Mouse (Mus musculus): ENCODE measurements around the gene Rlbp1.
A peak's percentile ranks its signal among the peaks of the same experiment; 100 is the strongest.

Rlbp1 gene

DNA sequence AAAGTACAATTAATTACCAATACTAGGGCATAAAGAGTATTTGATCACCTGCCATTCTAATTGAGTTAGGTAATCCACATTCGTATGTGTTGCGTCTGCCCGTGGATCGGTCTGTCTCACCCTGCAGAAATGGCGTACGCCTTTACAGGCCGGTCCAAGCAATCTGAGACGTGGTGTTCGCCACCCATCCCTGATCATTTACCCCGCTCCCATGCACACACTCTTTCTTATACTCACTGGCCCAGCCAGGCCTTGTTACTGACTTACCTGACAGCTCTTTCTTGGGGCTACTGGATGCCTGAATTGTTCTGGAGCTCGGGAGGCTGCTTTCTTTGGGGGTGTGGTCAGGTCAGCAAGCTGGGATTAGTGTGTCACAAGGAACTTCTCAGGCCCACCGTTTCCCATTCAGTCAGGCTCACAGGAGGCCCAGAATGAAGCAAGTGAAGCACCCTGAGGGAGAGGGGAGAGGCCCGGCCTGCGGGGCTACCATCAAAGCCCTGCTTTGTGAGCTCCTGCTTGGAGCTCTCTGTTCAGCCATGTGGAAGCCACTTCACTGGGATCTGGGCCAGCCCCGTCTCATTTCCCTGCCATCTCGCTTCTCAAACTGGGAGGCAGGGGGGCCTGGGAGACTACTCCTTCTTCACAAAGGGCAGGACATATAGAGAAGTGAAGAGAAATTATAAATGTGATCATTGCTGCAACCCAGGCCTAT is at the start of gene Rlbp1:
Gene Rlbp1, minus strand, starts transcription at position 627 of the 712 bp plus-strand sequence.
- DNase-seq = peak; percentile 24

DNA sequence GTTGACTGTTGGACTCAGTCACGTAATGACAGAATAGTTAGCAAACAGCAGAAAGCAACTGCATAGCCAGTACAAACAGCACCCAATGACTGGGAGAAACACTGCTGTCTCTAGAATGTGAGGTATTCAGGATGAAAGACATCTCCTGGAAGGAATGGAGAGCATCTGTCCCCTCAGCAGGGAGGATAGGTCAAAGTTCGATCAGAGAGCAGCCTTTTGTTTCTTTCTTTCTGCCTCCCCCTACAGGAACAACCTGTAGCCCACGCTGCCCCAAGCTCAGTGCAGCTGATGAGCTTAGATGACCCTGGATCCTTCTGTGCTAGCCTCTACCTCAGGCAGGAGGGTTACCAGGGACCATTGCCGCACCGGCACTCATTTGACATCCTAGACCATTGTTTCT is 41.4 kb upstream of the Rlbp1 start:
- DNase-seq = no peak

DNA sequence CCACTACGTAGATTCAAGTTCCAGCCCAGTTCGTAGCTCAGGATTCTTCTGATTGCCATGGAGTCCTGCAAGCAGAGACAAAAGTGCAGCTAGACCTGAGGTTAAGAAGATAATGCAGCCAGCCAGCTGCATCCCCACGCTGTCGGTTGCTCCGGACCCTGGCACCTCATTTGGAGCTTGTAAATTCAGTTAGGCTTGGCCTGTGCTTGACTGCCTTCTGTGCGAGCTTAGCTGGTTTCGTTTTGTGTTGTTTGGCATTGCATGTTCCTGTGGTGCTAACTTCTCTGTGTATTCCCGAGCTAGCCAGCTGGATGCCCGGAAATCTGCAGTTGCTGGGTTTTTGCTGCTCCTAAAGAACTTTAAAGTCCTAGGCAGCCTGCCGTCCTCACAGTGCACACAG is 39.0 kb upstream of the Rlbp1 start:
- no peak for DNase-seq

DNA sequence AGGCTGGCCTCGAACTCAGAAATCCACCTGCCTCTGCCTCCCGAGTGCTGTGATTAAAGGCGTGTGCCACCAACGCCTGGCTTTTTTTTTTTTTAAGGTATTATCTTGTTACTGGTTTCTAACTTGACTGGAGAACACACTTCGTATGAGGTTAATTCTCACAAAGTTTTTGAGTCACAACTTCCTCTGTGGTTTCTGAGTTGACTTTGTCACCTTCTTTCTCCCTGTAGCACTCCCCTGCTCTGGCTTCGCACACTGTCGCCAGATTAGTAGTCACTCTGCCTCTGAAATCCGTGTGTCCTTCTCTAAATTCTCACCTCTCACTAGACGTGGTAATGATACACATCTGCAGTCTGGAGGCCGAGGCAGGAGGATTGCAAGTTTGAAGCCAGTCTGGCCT is 36.0 kb upstream of the Rlbp1 start:
- DNase-seq = no peak

DNA sequence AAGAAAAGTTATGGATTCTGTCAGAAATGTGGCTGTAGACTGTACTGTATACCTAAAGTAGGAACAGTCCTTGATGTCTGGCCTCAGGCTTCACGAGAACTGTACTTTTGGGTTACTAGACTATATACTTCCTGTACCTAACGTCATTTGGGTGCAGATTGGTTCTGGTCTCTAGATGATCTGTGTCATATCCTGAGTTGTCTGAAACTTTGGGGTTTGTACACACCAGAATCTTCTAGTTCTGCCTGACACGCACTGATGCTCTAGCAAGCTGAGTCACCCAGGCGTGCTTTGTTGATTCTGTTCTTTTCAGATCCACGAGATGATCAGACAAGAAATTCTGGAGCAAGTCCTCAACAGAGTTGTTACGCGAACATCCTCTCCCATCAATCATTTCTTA is 33.1 kb upstream of the Rlbp1 start:
- no peak for DNase-seq

DNA sequence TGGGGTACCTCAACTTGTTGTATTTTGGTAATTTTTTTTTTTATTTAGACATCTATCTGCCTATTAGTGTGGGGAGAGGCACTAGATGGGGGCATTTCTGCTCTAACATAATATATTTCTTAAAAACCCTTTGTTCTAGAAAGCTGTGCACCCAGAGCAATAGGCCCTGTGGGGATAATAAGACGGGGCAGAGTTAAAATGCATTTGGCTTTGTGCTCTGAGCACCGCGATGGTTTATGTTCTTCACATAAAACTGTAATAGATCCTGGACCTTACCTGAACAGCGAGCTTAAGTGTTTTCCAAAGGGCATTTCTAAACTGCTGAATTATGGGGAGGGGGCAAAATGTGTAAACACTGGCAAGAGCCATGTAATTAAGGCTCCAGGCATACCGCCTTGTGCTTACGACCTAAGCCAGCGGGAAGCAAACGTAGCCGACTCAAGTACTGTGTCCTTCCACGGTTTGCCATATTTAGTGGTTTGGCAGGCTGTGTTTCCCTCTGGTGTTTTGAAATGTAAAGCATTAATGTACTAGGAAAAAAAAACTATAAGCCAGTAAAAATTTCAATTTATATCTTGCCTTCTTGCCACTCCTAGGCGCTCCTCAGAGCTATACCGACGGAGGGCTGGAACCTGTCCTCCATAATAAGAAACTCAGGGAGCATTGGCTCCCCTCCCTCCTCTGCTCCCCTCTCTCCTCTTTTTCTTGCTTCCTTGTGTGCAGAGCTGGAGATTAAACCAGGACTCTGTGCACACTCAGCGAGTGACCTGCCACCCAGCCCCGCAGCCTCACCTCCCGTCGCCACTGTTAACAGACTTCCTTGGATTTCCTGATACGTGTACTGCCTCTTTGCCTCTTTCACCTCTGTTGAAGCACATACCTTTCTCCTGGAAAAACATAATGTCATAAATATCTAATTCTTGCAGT is 27.9 kb upstream of the Rlbp1 start:
- no peak for DNase-seq

DNA sequence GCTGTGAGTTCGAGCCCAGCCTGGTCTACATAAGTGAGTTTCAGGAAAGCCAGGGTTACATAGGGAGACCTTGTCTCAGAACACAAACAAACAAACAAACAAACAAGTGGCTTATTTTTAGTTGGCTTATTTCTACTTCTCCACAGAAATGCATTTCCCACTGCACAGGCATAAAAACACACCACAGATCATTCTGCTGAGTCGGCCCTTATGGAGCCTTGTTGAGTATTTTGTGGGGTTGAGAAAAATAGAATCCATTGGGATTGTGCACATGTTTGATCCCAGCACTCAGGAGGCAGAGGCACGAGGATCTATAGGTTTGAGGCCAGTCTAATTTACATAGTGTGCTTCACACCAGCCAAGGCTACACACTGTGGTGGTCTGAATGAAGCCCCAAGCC is 13.4 kb upstream of the Rlbp1 start:
- no peak for DNase-seq

DNA sequence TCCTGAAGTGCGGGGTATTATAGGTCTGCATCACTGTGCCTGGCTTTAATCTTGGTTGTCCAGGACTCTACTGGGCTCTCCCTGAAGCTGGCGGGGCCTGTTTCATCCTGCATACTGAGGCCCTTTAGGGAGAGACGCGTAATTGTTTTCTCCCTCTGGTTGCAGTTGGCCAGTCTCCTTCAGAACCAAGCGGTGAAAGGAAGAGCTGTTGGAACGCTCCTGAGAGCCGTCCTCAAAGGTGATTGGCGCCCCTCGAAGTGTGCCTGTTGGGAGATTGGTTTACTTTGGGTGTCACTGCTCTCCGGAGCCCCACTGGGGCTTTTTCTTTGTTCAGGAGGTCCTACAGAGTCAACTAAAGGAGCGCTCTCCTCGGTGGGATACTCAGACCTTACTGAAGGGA is 12.1 kb upstream of the Rlbp1 start:
- DNase-seq = no peak

DNA sequence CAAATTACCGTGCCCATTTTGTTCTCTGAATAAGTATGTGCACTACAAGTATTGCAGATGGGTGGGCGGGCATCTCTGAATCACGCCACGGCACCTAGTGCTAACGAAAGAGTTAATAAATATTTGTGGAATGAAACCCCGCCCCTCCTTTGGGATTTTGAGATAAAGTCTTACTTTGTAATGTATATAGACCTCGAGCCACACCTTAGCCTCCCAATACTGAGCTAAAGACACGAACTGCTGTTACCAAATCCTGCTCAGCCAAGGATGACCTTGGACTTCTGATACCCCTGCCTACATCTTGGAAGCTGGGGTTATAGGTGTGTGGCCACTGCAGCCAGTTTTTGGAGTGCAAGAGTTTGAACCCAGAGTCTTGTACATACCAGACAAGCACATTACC is 11.6 kb upstream of the Rlbp1 start:
- no peak for DNase-seq

DNA sequence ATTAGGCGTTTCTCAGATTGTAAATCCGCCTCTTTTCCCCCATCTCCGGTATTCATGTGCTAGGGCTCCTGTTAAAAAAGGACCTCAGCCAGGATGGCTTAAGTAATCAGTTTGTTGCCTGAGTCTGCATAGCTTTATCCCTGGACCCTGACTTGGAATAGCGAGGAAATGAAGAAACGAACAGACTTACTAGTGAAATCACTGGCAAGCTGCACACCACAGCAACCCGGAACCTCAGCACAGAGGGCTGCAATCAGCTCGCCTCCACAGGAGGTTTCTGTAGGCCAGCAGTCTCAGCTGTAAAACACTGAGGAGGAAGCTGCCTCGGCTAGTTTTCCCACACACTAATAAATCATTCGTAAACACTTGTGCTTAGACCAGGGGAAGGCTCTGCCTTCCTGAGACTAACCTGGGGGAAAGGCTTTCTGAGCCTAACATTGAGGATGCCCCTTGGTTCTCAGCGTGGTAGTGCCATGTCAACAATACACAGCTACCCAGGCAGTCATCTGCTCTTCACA is 10.7 kb upstream of the Rlbp1 start:
- DNase-seq = no peak

DNA sequence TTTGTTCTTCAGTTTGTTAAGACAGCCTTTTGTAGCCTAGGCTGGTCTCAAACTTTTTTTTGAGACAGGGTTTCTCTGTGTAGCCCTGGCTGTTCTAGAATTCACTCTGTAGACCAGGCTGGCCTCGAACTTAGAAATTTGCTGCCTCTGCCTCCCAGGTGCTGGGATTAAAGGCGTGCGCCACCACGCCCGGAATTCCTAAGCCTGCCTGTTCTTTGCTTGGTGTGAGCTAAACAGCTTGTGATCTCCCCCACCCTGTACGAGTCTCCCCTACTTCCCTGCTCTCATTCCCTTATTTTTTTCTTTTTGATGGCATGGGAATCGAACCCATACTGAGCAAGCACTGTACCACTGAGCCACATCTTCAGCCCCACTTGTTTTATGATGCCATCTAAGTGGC is 8.3 kb upstream of the Rlbp1 start:
- DNase-seq = no peak

DNA sequence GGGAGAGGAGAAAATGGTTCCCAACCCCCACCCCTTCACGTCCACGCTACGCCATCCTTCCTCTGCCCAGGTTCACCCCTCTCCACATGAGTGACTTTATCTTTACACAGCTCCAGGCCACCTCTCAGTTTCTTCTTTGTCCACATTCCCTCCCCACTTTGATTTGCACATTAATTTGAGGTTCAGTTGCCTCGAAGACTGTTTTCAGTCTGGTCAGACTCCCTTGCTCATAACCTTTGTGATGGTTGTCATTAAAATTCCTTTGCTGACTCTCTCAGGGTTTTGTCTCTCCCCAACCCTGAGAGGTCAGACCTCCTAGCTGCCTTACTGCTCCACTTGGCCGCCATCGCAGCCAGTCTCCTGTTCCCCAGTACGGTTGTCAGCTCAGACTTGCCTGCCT is 7.8 kb upstream of the Rlbp1 start:
- DNase-seq = no peak

DNA sequence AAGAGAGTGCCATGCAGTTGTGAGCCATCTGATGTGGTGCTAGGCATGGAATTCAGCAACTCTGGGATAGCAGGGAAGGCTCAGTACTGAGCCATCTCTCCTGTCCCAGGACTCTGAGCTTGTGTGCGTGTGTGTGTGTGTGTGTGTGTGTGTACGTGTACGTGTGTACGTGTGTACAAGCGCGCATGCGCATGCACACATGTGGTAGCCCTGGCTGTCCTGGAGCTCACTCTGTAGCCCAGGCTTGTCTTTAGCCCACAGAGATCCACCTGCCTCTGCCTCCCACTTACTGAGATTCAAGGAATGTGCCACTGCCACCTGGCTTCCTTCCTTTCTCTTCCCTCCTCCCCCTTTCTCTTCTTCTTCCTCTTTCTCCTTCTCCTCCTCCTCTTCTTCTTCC is 7.1 kb upstream of the Rlbp1 start:
- no peak for DNase-seq

DNA sequence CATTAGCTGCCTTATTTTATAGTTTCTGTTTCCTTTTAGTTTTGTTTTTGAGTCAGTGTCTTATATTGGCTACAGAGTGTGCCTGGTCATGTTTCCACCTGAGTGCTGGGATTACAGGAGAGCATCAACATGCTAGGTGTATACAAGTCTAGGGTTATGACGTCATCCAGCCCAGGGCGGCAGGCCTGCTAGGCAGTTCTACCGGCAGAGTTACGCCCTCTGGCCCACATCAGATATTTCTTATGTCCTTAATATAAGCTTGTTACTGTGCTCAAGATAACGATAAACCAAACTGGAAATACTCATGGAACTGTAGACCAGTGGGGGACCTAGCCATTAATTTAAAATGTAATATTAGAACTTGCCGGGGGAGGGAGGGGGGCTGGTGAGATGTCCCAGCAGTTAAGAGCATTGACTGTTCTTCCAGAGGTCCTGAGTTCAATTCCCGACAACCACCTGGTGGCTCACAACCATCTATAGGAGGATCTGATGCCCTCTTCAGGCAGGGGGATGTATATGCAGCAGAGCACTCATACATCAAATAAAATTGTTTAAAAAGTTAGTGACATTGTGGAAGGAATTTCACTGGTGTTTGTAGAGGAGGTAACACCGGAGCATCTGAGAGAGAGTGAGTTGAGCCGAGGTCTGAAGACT is 6.1 kb upstream of the Rlbp1 start:
- no peak for DNase-seq

DNA sequence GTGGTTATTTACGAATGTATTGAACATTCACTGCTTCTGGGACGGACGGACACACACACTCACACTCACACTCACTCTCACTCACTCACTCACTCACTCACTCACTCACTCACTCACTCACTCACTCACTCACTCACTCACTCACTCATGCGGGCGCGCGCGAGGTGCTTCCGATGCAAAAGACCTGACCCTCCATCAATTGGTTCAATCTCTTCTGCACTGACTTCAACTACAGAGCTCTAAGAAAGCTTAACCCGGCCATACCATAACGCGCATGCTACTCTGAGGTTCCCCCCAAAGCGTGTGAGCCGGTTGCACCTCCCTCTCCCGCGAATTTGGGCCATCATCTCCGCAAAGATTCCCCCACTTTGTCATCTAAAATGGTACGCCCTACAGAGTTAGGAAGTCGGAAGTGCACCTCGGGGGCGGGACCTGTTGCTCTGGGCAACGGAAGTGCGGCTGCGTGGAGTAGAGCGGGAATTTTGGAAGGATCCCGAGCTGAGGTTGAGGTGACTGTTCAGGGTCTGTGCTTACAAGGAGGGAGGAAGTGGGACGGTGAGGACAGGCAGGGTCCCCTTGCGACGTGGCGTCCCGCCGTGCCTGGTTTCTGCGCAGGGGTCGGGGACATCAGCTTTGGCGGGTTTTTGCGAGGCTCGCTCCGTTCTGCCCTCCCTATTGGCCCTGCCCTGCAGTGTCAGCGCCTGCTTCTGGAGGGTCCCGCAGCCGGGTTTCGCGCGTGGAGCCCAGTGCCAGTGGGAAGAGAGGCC is 5.2 kb upstream of the Rlbp1 start, which contains the start of gene Fanci:
Gene Fanci, plus strand, starts transcription at position 47 of the 767 bp plus-strand sequence.
- peak; percentile 94 for DNase-seq

DNA sequence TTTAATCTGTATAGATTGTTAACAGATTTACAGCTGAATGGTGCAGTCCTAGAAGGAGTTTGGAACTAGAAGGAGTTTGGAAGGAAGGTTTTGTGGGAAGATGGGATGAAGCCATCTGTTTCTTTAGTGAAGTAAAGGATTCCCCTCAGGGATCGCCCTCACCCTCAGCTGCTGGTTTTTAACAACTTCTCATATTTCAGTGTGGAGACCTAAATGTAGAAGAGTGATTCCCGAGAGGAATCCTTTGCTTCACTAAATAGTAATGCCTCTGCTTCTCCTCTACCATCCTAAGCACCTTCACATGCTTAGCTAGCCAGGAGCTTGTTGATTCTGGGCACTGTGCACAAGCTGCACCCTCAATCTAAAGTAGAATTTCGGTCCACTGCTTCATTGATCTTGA is 4.6 kb upstream of the Rlbp1 start:
- no peak for DNase-seq

DNA sequence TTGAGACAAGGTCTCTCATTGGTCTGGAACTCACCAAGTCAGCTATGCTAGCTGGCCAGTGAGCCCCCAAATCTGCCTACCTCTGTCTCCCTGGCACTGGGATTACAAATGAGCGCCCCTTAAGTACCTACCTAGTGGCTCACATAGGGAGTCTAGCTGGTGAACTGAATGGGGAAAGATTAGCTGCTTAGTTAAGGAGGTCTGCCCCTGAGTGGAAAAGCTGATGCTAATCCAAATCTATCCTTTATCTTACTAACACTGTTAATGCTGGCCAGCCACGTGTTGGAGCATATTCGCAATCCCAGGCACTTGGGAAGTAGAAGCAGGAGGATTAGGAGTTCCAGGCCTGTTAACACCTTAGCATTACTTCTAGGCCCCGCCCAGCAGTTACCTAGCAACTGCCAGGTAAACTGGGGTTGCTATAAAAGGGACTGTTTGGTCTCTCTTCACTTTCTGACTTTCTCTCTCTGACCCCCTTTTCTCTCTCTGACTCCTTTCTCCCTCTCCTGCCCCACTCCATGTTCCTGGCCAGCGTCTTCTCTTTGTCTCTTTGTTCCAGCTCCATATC is 3.4 kb upstream of the Rlbp1 start:
- no peak for DNase-seq

DNA sequence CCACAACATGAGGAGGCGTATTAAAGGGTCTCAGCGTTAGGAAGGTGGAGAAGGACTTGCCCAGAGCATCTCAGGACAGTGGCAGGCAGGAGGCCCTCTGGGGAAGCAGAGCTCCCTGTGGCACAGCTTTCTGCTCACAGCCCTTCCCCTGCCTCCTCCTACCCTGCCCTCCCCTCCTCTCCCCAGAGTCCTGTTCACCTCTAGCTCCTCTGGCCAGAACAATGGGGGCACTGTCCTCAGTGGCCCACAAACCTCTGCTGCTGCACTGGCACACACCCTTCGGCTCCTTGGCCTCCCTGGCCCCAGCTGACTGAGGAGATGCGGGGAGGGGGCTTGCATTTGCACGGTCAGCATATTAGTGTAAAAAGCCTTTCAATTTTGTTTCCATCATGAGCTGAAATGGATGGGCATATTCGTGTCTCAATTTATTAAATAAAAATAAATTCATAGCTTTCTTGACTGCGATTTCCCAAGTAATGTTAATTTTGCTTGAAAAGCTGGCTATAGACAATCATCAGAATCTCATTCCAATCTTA is 1.9 kb upstream of the Rlbp1 start:
- no peak for DNase-seq

DNA sequence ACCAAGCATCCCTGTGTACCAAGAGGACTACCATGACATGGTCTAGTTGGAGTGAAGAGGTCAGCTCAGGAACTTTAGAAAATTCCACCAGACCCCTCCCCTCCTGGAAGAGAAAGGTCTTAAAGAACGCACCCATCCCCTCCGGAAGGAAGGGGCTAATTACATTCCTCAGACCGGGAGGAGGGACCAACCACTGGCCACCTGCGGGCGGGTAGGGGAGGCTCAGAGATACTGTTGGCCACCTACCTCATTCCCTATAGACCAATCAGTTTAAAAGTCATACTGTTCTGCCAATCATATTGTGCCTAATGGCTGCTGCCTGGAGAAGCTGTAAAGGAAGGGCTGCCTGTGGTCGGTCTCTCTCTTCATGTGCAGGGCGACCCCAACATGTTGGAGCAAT is 1.1 kb upstream of the Rlbp1 start:
- no peak for DNase-seq

DNA sequence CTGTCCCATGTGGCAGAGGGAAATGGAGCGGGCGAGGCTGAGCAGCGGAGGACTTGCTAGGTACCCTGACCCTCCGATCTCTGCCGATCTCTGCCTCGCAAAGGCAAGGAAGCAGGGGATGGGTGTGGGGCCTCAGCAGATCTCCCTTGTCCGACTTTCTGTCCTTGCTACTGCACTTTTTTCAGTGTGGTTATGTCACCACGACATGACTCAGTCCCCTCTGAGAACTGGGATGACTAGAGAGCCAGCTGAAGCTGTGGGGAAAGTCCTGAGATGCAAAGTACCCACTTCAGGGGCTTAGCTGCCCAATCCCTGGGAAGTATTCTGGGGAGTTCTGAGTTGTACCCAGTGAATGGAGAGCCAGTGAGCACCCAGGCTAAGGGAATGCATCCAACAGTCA is 292 bp upstream of the Rlbp1 start:
- DNase-seq = no peak

DNA sequence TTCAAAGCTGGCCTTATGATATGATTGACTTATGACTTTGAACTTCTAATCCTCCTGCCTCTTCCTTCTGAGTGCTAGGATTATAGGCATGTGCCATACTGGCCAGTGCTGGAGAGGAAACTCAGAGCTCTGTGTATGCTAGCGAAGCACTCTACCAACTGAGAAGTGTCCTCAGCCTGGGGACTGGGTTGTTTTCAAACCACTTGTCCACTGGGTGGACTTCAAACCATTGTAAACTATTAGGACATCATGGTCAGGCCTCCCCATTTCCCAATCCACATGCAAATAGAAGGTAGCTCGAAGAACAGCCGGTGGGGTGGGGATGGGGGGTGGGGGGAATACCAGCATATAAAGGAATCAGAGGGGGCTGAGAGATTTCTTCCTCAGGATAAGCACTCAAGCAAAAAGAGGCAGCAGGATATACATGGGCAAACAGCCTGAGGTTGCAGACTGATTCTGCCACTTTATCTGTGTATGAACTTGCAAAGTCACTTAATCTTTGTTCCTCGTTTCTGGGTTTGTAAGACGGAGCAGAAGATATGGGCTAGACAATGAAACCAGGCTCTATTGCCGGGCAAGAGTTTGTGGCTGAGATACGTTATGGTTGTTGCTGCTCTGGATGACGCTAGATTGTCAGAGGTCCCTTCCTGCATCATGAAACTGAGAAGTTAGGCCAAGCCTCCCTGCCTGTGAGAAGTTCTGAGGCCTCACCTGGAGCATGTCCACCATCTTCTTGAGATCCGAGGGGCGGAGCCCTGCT is 10.2 kb downstream of the Rlbp1 start:
- no peak for DNase-seq
